Mouse (Mus musculus) T-cell, adult 2 months (primary cell): ENCODE measurements around the gene Cyp4a31.
"Not testable (repeated sequence)": the region's sequence is repeated elsewhere in the genome, so short reads cannot be mapped to it uniquely, and the experiment has no call there.

ENCODE experiments used
- DNase-seq: peaks from one replicate; pipeline ENCODE4 v3.0.0; 2022; ENCODE audit warnings: low spot score

Cyp4a31 gene

DNA sequence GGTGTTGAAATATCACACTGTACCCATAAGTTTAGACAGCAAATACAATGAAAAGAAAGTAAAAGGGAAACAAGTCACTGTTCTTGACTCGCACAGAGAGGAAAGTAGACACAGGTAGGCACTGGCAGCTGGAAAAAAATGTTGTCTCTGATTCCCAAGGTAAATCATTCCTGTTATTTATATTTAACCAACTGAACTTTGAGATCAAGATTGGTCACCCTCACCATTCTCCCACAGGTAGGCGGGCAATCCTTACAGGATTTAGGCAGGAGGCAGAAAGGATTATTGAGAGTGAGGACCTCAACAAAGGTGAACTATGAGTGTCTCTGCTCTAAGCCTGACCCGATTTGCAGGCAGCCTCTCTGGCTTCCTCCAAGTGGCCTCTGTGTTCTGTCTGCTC lies at the start of gene Cyp4a31:
Gene Cyp4a31, plus strand, starts transcription at position 249 of the 400 bp plus-strand sequence.
- DNase-seq = no peak

DNA sequence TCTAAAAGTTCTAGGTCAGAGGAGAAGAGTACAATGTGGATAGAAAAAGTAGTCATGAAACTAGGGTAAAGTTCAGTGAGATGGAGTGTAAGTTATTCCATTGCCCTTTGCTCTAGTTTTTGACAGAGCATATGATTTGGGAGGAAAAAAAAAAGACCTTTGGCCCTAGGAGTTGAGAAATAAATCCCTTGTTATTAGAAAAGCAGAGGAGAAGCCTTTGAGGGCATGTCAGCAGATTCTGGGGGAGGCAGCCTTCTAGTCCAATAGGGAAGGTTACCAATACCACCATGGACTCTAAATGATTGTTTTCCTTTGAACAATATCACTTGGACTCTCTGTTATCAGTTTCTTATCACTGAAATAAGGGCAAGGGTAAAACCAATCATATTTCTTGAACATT lies 49.5 kb upstream of the Cyp4a31 start:
- DNase-seq = not testable (repeated sequence)

DNA sequence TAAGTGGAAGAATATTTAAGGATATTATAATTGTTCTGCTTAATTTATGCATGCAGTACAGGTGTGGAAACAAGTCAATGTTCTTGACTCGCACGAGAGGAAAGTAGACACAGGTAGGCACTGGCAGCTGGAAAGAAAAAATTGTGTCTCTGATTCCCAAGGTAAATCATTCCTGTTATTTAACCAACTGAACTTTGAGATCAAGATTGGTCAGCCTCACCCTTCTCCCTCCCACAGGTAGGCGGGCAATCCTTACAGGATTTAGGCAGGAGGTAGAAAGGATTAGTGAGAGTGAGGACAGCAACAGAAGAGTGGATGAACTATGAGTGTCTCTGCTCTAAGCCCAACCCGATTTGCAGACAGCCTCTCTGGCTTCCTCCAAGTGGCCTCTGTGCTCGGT lies 45.4 kb upstream of the Cyp4a31 start, which contains the start of gene Cyp4a10:
Gene Cyp4a10, plus strand, starts transcription at position 265 of the 400 bp plus-strand sequence.
- not testable (repeated sequence) for DNase-seq

DNA sequence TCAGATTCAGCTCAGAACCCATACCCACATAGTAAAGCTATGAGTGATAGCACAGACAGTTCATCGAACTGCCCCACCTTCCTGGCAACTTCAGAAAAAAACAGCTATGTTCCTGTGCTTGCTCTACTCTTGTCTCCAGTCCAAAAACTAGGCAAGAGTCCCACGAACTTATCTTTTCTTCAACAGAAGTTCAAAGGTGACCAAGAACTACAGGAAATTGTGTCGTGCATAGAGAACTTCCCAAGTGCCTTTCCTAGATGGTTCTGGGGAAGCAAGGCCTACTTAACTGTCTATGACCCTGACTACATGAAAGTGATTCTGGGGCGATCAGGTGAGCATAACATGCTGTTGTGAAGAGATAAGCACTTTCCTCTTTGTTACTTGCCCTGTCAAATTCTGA lies 44.0 kb upstream of the Cyp4a31 start:
- no peak for DNase-seq

DNA sequence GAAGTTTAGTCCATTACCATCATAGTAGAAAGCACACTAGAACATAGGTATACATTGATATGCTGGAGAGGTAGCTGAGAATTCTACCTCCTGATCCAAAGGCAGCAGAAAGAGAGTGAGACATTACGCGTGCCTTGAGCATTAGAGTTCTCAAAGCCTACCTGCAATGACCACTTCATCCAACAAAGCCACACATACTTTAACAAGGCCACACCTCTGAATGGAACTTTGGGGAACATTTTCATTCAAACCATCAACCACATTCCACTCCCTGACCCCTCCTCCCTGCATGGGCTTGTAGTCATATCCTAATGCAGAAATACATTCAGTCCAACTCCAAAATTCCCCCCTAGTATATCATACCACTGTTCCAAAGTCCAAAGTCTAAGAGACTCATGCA lies 41.7 kb upstream of the Cyp4a31 start:
- DNase-seq = no peak

DNA sequence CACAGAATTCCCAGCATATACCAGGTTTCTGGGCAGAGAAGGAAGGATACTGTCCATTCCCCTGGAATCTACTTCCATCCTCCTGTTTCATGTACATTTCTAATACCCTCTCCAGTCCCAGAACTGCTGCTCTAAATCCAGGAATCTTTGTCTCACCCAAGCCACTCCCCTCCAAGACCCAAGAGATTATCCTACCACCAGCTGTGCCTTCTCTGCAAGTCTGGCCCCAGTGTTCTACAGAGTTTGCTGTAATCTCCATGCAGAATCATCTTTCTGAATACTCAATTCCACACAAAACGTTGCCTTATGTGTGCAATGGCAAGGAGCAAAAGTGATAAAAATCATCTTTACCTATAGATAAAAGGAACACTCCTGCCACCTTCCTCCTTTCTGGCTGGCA lies 18.3 kb upstream of the Cyp4a31 start:
- no peak for DNase-seq

DNA sequence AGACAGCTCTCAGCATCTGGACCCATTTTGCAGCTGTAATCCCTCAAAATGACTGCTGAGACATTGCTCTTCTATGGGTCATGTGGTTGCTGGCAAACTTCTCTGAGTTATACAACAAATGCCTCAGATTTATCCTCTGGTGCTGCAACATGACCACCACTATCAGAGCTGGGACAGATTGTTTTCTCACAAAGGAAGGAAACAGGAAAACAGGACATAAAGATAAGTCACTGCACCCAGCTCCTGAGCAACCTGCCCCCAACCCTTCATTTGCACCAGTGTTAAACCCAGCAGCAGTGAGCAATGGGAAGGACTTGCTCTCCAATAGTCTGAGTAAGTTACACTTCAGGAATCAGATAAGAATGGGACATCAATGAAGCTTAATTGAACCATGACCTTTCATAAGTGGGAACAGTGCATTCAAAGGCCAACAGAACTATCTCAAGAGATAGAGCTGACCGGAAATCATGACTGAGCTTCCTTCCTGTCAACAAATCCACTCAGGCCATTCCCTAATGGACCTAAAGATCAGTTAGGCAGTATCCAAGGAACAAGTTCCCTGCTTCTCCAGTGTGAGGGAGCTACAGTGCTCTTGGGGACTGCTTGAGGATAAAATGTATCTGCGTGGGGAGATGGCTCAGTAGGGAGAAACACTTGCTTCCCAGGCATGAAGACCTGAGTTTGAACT lies 17.2 kb upstream of the Cyp4a31 start:
- DNase-seq = no peak

DNA sequence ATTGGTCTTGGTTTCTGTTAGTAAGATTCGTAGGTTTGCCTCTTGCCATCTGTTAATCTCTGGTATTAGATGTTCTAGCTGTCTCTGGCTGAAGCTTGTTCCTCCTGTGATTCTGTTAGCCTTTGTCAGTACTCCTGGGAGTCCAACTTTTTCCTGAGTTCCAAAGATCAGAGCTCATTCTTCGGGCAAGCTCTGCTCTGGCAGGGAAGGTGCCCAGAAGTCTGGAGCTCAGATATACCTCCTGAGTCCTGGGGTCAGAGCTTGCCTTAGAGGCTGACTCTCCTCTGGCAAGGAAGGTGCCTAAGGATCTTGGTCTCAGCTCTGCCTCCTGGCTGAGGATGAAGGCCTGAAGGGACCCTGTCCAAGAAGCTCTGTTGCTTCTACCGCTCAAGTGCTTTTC lies 10.7 kb upstream of the Cyp4a31 start:
- DNase-seq = no peak

DNA sequence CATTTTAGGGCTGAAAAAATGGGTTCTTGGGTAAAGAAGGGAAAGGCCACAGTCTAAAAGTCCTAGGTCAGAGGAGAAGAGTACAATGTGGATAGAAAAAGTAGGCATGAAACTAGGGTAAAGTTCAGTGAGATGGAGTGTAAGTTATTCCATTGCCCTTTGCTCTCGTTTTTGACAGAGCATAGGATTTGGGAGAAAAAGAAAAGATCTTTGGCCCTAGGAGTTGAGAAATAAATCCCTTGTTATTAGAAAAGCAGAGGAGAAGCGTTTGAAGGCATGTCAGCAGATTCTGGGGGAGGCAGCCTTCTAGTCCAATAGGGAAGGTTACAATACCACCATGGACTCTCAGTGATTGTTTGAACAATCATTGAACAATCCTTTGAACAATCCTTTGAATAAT lies 7.9 kb upstream of the Cyp4a31 start:
- DNase-seq = no peak

DNA sequence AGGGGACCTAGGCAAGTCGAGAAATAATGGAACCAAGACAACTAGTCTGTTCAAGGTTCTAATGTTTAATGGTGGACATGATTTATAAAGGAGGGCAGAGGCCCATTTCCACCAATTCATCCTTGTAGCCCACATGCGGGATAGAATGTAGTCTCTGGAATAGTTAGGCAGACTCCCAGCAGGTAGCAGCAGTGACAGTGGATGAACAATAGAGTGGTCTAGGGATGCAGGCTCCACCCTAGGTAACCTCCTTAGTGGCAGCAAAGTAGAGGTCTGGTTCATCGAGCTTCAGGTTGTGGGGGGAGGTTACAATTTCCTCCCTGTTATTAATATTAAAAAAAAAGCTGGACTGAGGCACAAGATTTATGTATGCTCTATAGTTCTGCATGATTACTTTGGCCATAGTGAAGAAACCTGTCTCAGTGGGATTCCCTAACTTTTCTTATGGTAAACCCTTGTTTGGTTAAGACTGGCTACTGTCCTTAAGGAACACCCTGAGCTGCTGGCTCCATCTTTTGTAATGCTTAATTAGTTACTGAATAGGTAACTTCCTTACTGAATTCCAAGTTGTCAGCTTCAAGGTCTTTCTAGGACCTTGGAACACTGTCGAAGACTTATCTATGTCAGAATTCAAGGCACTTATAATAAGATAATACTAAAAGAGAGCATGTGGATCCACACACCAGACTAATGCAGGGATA lies 5.4 kb upstream of the Cyp4a31 start:
- no peak for DNase-seq

DNA sequence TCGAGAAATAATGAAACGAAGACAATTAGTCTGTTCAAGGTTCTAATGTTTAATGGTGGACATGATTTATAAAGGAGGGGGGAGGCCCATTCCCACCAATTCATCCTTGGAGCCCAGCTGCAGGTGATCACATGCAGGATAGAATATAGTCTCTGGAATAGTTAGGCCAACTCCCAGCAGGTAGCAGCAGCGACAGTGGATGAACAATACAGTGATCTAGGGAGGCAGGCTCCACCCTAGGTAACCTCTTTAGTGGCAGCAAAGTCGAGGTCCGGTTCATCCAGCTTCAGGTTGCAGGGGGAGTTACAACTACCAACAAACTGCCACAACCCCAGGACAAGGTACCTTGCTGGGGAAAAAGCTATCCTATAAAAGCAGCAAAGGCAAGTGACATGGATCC lies 2.2 kb upstream of the Cyp4a31 start:
- not testable (repeated sequence) for DNase-seq

DNA sequence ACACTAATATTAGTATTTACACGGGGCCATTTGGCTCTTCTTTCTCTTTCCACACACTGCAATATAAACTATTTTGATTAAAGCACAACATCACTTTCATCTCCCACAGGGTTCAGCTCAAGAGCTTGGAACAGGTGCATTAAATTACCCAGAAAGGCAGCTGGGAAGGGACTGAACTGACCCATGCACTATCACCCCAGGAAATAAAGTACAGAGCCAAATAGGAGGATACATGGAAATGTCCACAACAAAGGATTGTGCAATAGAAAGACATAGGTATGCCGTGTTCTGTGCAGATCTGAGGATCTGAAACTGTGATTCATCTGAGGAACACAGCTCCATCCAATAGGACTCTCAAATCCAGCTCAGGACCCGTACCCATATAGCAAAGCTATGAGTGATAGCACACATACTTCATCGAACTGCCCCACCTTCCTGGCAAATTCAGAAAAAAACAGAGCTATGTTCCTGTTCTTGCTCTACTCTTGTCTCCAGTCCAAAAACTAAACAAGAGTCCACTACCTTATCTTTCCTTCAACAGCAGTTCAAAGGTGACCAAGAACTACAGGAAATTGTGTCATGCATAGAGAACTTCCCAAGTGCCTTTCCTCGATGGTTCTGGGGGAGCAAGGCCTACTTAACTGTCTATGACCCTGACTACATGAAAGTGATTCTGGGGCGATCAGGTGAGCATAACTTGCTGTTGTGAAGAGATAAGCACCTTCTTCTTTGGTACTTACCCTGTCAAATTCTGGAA lies 1.2 kb downstream of the Cyp4a31 start:
- DNase-seq = not testable (repeated sequence)

DNA sequence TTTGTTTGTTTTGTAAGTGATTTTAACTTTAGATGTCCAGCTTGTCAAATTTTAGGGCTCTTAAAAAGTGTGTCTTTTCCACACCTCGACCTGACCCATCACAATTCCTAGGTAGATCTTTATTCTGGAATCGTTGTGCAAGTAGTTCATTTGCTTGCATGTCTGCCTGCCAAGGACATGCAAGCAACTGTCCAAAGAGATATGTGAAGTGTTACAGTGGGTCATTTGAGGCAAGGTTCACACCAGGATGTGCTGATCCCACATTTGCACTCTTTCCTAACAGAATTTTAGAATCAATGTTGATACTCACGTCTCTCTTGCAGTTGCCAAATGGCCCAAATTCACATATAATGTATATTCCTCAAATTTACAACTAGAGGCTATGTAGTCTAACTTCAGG lies 11.8 kb downstream of the Cyp4a31 start:
- no peak for DNase-seq

DNA sequence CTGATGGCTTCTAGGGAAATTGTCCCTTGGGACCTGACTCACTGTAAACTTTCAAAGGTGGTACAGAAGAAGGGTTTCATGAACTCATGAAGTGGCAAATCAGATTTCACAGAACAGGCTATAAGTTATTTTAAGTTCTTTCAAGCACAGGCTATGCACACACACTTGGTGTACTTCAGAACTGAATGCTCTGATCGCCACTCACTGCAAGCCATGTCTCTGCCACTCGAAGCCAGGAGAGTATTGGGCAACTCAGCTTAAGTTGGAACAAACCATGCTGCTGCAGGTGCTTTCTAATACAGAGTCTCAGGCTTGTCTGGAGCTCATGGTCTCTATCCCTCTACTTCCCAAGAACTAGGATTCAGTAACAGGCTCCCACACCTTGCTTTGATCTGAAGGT lies 12.3 kb downstream of the Cyp4a31 start:
- no peak for DNase-seq

DNA sequence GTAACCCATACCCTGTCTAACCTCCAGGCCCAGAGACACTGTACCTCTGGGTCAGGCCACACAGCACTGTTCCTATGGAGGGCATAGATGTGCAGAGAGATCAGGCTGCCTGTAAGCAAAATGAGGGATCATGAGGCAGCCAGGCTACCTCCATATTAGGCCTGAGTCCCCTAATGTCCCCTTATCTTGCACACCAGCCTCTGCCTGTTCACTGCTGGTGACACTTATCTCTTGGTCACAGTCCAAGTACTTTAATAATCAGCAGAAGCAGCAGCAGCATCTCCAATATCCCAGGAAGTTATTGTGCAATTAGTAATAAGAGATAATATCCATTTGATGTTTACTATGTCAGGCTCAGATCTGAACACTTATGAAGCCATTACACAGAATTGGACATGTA lies 19.6 kb downstream of the Cyp4a31 start:
- no peak for DNase-seq

DNA sequence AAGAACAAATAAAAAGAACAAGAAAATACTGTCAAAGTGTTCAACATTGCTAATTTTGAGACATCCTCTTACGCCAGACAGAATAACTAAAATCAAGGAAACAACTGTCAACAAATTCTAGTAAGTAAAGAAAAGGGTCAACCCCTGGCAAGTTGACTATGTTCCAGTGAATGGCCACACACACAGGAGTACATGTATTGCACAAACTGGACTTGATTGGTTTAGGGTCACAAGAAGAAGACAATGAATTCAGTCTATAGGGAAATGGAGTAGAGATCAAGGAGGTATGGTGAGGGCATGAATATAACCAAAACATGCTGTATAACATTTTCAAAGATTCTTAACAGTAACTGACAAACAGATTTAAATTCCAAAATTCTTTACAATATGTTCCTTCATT lies 32.9 kb downstream of the Cyp4a31 start:
- DNase-seq = no peak

DNA sequence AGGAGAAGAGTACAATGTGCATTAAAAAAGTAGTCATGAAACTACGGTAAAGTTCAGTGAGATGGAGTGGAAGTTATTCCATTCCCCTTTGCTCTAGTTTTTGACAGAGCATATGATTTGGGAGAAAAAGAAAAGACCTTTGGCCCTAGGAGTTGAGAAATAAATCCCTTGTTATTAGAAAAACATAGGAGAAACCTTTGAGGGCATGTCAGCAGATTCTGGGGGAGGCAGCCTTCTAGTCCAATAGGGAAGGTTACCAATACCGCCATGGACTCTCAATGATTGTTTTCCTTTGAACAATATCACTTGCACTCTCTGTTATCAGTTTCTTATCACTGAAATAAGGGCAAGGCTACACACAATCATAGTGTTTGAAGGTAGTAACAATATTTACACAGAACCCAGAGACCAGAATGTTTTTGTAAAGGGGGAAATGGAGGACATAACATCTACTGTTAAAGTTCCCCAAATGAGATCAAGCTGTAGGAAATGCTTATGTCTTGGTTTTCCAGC lies 33.4 kb downstream of the Cyp4a31 start:
- no peak for DNase-seq

DNA sequence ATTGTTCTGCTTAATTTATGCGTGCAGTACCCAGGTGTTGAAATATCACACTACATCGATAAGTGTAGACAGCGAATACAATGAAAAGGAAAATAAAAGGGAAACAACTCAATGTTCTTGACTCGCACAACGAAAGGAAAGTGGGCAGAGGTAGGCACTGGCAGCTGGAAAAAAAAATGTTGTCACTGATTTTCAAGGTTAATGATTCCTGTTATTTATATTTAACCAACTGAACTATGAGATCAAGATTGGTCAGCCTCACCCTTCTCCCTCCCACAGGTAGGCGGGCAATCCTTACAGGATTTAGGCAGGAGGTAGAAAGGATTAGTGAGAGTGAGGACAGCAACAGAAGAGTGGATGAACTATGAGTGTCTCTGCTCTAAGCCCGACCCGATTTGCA lies 37.2 kb downstream of the Cyp4a31 start, which contains the start of gene Cyp4a32:
Gene Cyp4a32, plus strand, starts transcription at position 359 of the 400 bp plus-strand sequence.
- DNase-seq = not testable (repeated sequence)

DNA sequence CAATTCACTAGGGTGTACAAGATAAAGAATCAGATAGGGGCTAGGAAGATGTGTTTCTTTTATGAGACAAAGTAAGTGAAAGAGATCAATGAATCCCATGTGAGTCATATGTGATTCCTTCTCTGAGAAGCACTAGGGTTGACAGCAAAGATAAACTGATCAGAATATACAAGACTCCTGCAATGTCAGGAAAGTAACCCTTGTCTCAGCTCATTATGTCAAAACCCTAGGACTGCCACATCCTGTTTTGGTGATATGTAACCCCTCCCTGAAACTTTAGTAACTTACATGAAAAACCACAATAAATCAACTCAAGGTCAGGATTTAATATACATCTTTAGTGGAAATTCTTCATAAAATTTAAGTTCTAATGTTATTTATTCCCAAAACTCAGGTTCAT lies 50.6 kb downstream of the Cyp4a31 start:
- no peak for DNase-seq

DNA sequence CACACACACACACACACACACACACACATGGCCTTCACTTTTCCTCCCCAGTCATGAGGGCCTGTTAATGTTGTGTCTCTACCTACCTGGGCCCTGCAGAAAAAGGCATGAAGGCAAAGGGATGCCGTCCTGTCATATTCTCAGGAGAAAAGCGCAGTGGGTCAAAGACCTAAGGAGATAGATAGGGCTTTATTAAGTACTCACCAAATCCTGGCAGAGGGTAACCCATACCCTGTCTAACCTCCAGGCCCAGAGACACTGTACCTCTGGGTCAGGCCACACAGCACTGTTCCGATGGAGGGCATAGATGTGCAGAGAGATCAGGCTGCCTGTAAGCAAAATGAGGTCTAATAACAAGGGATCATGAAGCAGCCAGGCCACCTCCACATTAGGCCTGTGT lies 62.1 kb downstream of the Cyp4a31 start:
- DNase-seq = not testable (repeated sequence)
